Mouse (Mus musculus) embryonic fibroblast, embryonic 13.5 days (primary cell): ENCODE measurements around the gene Oxct2b.

ENCODE experiments used
- CTCF ChIP-seq: IDR thresholded peaks from 2 replicates; pipeline ENCODE4 v1.5.1; 2011; ENCODE audit warnings: mild to moderate bottlenecking, control low read depth, low read length, moderate library complexity, borderline replicate concordance; ENCODE audit not compliant: insufficient read depth
- POLR2A ChIP-seq: IDR thresholded peaks from 2 replicates; pipeline ENCODE4 v1.6.1; 2011; ENCODE audit warnings: low read depth, mild to moderate bottlenecking, control low read depth, low read length, moderate library complexity

- TF ChIP-seq CTCF (no peak), POLR2A (no peak)
Measured at GRCm38 (mm10) chr4:123093064-123093776, 22.8 kb upstream of the Oxct2b start.
